Mouse (Mus musculus) kidney, adult 2 months (tissue): ENCODE results near the gene 4930548H24Rik.

ENCODE experiments used
- CTCF ChIP-seq: fragments of 200-500 bp; conservative IDR thresholded peaks from 2 replicates; pipeline ENCODE4 v1.5.1; 2011; ENCODE audit warnings: low read depth, mild to moderate bottlenecking, control low read depth, low read length, moderate library complexity, mixed read lengths; ENCODE audit not compliant: insufficient read depth, insufficient read length
- POLR2A ChIP-seq: fragments of 200-500 bp; IDR thresholded peaks from one replicate; pipeline ENCODE4 v1.6.1; 2011; ENCODE audit warnings: low read depth, low read length, control low read depth

DNA sequence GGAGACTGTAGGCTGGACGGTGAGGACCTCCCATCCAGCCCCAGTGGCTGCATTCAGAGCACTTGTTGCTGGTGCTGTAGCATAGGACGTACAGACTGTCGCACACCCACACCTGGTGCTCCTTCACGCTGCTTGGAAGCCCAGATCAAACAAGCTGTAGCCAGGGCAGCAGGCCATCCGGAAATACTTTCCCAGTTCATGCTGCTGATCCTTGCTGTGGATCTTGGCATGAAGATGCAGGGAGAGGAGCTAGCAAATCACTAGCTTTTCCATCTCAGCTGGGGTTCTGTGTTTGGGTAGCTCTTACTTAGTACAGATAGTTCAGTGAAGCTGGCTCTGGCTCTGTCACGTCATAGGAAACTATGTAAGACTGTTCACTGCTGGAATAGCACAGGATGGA is 15.8 kb upstream of the 4930548H24Rik start:
- TF ChIP-seq POLR2A (no peak), CTCF (no peak)
